Mouse (Mus musculus): Measurements from ENCODE around the gene D1Ertd622e.

The D1Ertd622e gene

GRCm38 (mm10) chr1:97634104-97634503 lies 27.8 kb downstream of the D1Ertd622e start:
- DNase-seq (ENCODE audit: extremely low spot score, low spot score): no peak

DNA sequence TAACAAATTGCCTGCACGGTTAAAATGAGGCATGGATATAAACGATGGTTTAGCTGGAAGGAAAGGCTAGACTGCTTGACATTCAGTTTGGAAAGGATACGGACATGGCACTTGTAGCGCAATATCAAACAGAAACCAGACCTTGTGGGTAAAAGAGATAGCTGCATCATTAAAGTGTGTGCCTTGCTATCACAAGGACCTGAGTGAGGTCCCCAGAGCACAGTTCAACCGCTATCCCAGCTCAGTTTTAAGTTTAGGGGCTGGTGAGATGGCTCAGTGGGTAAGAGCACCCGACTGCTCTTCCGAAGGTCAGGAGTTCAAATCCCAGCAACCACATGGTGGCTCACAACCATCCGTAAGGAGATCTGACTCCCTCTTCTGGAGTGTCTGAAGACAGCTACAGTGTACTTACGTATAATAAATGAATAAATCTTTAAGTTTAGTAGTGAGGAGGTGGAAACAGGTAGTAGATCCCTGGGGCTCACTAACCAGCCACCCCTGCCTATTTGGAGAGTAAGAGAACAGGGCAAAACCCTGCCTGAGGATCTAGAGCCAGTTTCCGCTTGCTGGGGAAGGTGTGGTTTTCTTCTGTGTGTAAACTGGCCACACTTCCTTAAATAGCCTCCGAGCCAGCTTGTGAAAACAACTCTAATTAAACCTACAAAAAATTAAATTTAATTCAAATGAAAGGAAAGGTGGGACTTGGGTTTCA lies 29.2 kb downstream of the D1Ertd622e start:
- no peak for DNase-seq (ENCODE audit: extremely low spot score, low spot score)

DNA sequence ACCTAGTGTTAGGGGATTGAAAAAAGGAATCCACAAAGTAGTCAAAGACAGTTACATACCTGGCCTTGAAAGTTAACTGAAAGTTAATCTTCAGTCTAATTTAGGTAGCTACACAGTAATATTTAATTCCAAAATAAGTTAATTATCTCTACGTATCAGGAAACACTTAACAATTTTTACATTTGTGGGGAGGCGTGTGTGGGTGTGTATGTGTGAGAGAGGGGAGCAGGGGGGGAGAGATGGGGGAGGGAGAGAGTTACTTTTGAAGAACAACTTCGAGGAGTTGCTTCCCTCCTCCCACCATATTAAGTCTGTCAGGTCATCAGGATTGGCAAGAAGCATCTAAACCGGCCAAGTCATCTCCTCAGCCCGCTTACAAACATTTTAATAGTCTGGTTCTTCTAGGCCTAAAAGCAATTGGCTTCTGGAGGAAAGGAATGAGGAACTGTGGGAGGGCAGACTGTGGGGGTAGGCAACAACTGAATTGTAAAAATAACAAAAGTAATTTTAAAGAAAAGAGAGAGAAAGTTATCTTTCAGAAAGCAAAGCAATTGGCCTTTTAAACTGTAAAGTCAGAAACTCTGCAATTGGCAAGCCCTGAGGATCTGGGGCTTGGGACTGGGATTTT lies 29.9 kb downstream of the D1Ertd622e start:
- DNase-seq (ENCODE audit: extremely low spot score, low spot score): no peak

- DNase-seq (ENCODE audit: extremely low spot score, low spot score): no peak
Measured at GRCm38 (mm10) chr1:97630146-97630545, 31.7 kb downstream of the D1Ertd622e start.

DNA sequence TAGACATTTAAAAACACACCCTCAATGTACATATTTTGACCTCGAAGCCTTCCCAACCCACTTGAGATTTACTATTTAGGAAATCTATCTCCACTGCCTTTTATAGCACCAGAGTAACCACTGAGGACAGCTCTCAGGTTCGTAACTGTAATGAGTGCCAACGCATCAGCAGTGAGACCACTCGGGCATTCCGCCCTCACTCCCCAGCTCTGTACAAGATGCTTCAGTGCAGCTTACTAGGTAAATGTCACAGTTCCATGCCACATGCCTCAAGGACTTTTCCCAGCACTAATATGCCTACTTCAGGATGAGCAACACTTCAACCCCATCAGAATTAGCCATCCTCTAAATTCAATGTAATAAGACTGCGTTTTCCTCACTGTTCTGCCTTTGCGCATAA lies 33.0 kb downstream of the D1Ertd622e start:
- no peak for DNase-seq (ENCODE audit: extremely low spot score, low spot score)

DNA sequence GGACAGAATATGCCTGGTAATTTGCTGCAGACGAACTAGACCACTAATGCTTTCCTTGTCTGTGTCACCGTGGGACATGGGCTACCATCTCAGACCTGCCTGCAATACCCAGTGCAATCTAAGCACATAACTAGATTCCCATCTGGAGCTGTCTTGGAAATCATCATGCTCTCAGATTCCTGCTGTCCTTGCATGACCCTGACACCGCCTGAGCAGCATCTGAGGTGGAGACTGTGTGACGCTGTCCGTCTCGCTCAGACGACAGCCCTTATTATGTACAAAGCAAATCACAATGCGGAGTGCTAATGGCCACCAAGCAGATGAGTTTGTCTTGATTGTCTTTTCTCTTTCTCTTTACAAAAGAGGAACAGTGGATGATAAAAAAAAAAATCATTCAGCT lies 33.9 kb downstream of the D1Ertd622e start:
- DNase-seq (ENCODE audit: extremely low spot score, low spot score): no peak

DNA sequence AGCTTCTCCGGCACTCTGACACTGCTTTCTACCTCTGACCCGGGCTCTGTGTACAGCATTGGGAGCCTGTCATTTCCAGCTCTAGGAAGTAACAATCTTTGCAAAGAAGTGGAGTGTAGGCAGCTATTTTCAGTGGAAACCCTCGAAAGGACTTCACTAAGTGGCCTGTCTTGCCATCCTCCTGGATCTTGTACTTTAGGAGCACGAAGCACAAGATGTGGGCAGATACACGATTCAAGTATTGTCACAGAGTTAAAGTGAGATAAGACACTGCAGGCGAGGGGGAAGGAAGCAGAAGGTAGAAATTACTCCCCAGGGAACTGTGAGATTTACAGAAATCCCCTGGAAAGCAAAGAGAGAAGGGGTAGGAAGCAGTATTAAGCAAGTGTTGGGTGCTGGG lies 36.4 kb downstream of the D1Ertd622e start:
- DNase-seq (ENCODE audit: extremely low spot score, low spot score): no peak

- no peak for DNase-seq (ENCODE audit: extremely low spot score, low spot score)
Measured at GRCm38 (mm10) chr1:97624386-97624785, 37.5 kb downstream of the D1Ertd622e start.

GRCm38 (mm10) chr1:97623214-97623856 lies 38.5 kb downstream of the D1Ertd622e start:
- DNase-seq (ENCODE audit: extremely low spot score, low spot score): no peak

- DNase-seq (ENCODE audit: extremely low spot score, low spot score): no peak
Measured at GRCm38 (mm10) chr1:97622574-97623208, 39.2 kb downstream of the D1Ertd622e start.

DNA sequence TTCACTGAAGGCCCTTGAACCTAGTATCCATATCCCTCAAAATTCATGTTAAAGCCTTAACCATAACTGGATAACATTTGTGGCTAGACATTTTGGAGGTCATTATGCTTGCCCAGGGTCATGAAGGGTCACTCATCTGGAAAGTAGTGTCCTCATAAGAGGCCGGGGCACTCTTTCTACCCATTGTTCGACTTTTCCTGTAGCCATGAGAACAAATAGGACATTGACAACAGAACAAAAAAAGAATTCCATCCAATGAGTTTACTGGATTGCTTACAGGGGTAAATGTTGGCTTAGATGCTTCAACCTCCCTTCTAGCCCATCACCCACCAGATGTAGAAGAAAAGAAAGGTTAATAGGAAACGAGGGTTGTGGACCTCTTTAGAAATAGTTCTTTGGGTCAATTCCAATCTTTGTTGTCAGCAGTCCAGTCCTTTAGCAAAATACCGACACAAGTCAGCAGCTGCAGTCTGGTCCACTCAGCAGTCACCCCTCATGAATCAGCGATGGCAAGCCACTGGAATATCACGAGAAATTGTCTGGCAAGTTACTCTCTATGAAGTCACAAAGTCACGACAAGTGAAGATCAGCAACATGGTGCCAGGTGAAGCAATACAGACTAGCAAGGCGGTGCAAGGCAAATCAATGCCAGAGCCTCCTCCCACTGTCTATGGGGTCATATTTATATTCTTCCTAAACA lies 42.1 kb downstream of the D1Ertd622e start:
- DNase-seq (ENCODE audit: extremely low spot score, low spot score): no peak

DNA sequence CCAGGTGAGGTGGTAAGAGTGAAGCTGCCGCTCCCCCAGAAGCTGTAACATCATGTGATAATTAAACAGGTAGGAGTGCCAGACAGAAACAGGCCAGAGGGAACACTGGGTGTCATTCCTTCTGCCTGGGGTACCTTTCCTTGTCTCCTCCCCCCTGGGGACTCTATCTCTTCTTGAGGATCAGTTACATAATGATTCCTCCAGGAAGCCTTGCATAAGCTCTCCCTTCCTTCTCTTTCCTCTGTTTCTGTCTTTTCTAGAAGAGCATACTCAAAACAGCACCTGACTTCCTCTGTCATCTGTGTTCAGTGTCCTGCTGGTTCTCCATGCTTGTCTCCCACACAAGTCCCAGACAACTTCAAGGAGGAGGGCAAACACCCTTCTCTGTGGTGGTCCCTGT lies 46.3 kb downstream of the D1Ertd622e start:
- DNase-seq (ENCODE audit: extremely low spot score, low spot score): no peak

DNA sequence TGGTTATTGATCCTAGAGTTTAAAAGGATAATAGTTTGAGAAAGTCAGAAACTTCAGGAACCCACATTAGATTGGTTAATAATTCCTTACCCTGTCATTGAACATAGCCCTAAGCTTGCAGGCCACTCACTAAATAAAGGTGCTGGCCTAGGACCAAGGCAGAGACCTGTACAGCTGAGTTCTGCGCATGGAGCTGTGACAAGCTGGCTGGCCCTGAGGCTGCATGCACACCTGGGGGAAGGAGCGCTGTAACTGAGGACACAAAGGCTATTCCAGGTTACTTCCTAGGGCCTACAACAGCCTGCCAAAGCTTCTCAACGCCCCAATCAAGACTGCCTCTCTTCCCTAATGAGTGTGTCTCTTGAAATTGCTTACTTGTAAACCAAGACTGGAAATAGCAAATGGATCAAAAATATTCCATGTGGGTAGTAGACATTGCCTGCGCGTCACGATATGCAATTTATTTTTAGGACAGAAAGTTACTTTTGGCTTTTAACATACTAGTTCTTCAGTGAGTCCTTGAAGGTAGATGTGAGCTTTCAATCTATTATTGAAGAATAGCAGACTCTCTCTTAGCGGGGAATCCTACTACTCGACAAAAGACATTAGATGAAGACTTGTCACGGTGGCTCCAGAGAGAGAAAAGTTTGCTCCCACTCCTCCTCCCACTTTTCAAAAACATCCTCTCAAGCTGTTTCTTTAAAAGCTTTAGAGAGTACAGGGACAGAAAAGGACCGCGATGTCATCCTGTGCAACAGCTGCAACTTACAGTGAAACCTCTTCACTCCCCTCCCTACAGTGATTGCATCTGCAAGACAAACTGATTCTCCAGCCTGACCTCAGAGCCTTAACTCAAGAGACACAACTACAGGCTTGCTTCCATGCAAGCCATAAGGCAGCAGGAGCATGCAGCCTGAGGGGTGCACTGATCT lies 47.1 kb downstream of the D1Ertd622e start:
- DNase-seq (ENCODE audit: extremely low spot score, low spot score): no peak

GRCm38 (mm10) chr1:97611747-97612146 lies 50.1 kb downstream of the D1Ertd622e start:
- DNase-seq (ENCODE audit: extremely low spot score, low spot score): no peak

- DNase-seq (ENCODE audit: extremely low spot score, low spot score): no peak
Measured at GRCm38 (mm10) chr1:97603361-97603760, 58.5 kb downstream of the D1Ertd622e start.

DNA sequence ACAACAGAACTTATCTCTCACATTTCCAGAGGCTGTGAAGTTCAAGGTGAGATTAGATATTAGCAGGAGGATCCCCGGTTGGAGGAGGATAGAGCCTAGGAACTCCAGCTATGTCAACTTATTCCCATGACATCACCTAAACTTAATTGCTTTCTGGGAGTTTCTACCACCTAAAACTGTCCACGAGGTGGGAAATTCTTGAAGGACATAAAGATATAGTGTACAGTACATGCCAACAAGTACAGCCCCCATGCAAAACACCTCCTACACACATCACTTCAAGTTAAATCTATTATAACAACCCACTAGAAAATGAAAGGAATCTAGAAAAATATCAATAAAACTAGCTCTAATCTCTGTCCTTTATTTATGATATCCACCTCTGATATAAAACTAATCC lies 61.5 kb downstream of the D1Ertd622e start:
- DNase-seq (ENCODE audit: extremely low spot score, low spot score): no peak

DNA sequence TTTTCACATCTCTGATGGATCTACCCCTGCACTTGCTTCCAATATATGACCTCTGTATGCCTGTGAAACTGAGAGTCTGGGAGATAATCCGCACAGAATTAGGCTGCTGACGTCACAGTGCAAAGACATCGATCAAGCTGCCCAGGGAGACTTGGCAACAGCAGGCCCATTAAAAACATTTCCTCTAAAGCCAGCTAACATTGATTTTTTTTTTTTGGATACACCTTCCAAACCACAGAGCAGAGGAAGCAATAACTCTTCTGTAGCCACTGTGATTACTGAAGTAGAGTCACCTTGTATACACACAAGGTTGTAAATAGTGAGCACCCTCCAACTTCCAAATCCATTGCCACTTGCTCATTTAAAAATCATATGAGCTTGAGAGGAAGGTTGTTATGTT lies 62.8 kb downstream of the D1Ertd622e start:
- no peak for DNase-seq (ENCODE audit: extremely low spot score, low spot score)

DNA sequence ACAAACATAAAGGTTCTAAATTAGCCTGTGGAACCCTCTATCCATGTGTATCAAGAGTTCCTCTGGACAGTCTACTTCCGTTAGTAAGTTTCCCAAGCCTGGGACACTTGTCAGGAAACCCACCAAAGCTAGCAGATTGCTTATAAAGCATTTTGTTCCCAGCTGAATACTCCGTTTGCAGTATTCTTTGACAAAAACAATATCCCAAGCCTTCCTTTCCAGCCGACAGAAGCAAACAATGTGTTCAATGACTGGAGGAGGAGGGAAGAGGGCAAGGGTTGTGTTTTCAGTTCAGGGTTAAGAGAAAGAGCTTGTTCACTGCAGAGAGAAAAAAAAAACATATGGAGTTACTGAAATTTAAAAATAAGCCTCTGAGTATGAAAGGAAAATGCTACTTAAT lies 73.3 kb downstream of the D1Ertd622e start:
- DNase-seq (ENCODE audit: extremely low spot score, low spot score): no peak

GRCm38 (mm10) chr1:97585106-97585505 lies 76.8 kb downstream of the D1Ertd622e start:
- DNase-seq (ENCODE audit: extremely low spot score, low spot score): no peak

DNA sequence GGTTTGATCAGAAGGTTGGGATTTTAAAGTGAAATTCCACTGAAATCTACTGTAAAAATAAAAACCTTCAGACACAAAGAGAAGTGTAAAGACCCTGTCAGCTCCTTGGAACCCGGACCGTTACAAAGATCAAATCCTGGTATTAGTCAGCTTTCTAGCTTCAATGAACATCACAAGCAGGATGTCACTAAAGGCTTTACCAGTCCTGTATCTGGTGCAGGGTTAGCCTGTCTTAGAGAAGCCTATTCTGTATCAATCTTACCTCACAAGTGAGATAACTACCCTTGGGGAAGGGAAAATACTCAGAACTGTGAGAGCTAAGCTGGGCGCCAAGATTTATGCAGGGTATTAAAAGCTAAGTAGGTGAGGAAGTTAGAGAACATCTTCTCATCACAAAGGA lies 77.7 kb downstream of the D1Ertd622e start:
- DNase-seq (ENCODE audit: extremely low spot score, low spot score): no peak

- no peak for DNase-seq (ENCODE audit: extremely low spot score, low spot score)
Measured at GRCm38 (mm10) chr1:97583085-97583484, 78.8 kb downstream of the D1Ertd622e start.
